Mouse (Mus musculus): ENCODE results near the gene Olfr703.

The Olfr703 gene

GRCm38 (mm10) chr7:106843060-106843459 lies at the start of gene Olfr703:
Gene Olfr703 (plus strand): TSS chr7:106843360.
- no peak for DNase-seq (ENCODE audit: low spot score in 2 of 2)

- no peak for DNase-seq (ENCODE audit: low spot score in 2 of 2)
Measured at GRCm38 (mm10) chr7:106808734-106809133, 34.4 kb upstream of the Olfr703 start, which contains the start of gene Olfr700. Gene Olfr700 (minus strand): TSS chr7:106808834.

- no peak for DNase-seq (ENCODE audit: low spot score in 2 of 2)
Measured at GRCm38 (mm10) chr7:106813829-106814228, 29.3 kb upstream of the Olfr703 start, which contains the start of gene Olfr701. Gene Olfr701 (plus strand): TSS chr7:106814129.

GRCm38 (mm10) chr7:106815775-106816174 lies 27.4 kb upstream of the Olfr703 start:
- no peak for DNase-seq (ENCODE audit: low spot score in 2 of 2)

- no peak for DNase-seq (ENCODE audit: low spot score in 2 of 2)
Measured at GRCm38 (mm10) chr7:106818414-106818813, 24.7 kb upstream of the Olfr703 start.

- no peak for DNase-seq (ENCODE audit: low spot score in 2 of 2)
Measured at GRCm38 (mm10) chr7:106833793-106834192, 9.4 kb upstream of the Olfr703 start, which contains the start of gene Olfr702. Gene Olfr702 (minus strand): TSS chr7:106833893.

- no peak for DNase-seq (ENCODE audit: low spot score in 2 of 2)
Measured at GRCm38 (mm10) chr7:106862885-106863284, 19.7 kb downstream of the Olfr703 start, which contains the start of gene Olfr704. Gene Olfr704 (plus strand): TSS chr7:106863185.

GRCm38 (mm10) chr7:106876791-106877190 lies 33.6 kb downstream of the Olfr703 start, which contains the start of gene Olfr705:
Gene Olfr705 (minus strand): TSS chr7:106876891.
- no peak for DNase-seq (ENCODE audit: low spot score in 2 of 2)

- no peak for DNase-seq (ENCODE audit: low spot score in 2 of 2)
Measured at GRCm38 (mm10) chr7:106888062-106888461, 44.9 kb downstream of the Olfr703 start, which contains the start of gene Olfr706. Gene Olfr706 (minus strand): TSS chr7:106888162.
